Comparison of ENCODE assay signal across 20 mouse cellular contexts in the genomic region with DNA sequence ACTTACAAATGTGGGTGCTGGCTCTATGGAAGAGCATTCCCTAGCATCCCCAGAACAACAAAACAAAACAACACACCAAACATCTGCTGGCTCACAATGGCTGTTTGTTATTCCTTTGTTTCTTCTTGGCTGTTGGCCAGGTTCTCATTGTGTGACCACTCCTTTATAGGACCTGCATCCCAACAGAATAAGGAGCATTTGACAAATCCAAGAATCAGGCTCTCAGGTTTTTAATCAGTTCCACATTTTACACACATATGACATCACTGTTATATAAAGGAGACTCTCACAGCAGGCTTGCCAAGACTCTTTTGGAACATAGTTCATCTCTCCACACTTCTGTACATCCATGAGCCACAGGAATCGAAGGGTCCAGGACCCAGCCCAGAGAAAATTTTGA. TPM values are rescaled to one million over a fixed set of nuclear protein-coding genes. Genes with fewer than 3 reads are reported as not detected.
A peak's percentile ranks its signal among the peaks of the same experiment; 100 is the strongest.
DNase-seq lines count a peak whose midpoint lies in the region; ATAC-seq and TF ChIP-seq lines count a peak whose summit lies in the region.
"Had no signal": no experiment of that assay in that cellular context is flagged by ENCODE, and none has a peak within 500 bp of the region (broad histone marks: within the 10 kb centered on the region; RNA-seq: fewer than 3 reads in every experiment).

No protein-coding gene starts in this region.

- no peaks in the 10 kb centered on the region for H3K36me3 ChIP-seq in stomach, postnatal 0 days (ENCODE audit: control insufficient read depth, insufficient read depth, low read length)
- H3K36me3 ChIP-seq: lung, embryonic 15.5 days; neural tube, embryonic 15.5 days had no signal

- ATAC-seq in frontal cortex, adult (ENCODE audit: low TSS enrichment): peak; percentile 89
- ATAC-seq in stomach, postnatal 0 days (ENCODE audit: low FRiP score, low TSS enrichment): no peak
- ATAC-seq: forebrain, embryonic 16.5 days had no signal

- no peak overlapping the region for H3K4me3 ChIP-seq in stomach, postnatal 0 days (ENCODE audit: low read depth, low read length)
- H3K4me3 ChIP-seq: erythroblast, embryonic 14.5 days; lung, embryonic 15.5 days; megakaryocyte, embryonic 14.5 days; neural tube, embryonic 15.5 days had no signal

- H3K4me2 ChIP-seq in stomach, postnatal 0 days (replicated peaks; ENCODE audit: low read depth): no peak overlapping the region
- H3K4me2 ChIP-seq: lung, embryonic 15.5 days; neural tube, embryonic 15.5 days had no signal

- no peaks in the 10 kb centered on the region for H3K27me3 ChIP-seq in stomach, postnatal 0 days (ENCODE audit: control insufficient read depth, insufficient read depth, low read length)
- H3K27me3 ChIP-seq: lung, embryonic 15.5 days had no signal

- no peak overlapping the region for H3K9ac ChIP-seq in stomach, postnatal 0 days (ENCODE audit: low read length)
- H3K9ac ChIP-seq: lung, embryonic 15.5 days; neural tube, embryonic 15.5 days had no signal

- H3K9me3 ChIP-seq in stomach, postnatal 0 days (ENCODE audit: control insufficient read depth, low read length): no peaks in the 10 kb centered on the region
- H3K9me3 ChIP-seq: lung, embryonic 15.5 days; megakaryocyte, embryonic 14.5 days; neural tube, embryonic 15.5 days had no signal

- no peak overlapping the region for H3K27ac ChIP-seq in stomach, postnatal 0 days (replicated peaks)
- H3K27ac ChIP-seq: lung, embryonic 15.5 days; neural tube, embryonic 15.5 days had no signal

- no peak for TF ChIP-seq CTCF in stomach, postnatal 0 days (IDR thresholded peaks at IDR 0.05; ENCODE audit: low read depth)

- no peaks in the 10 kb centered on the region for H3K4me1 ChIP-seq in stomach, postnatal 0 days (replicated peaks; ENCODE audit: control insufficient read depth, insufficient read depth)
- H3K4me1 ChIP-seq: lung, embryonic 15.5 days; megakaryocyte, embryonic 14.5 days; neural tube, embryonic 15.5 days had no signal

- intact Hi-C loops in left cerebral cortex, postnatal 14 days (cut with DNase I): loop anchor here (5.0 kb wide), 1 partner anchor 193 kb away; no protein-coding TSS in a partner anchor
- intact Hi-C loops in left cerebral cortex, postnatal 36 days (cut with DNase I): loop anchor here (5.0 kb wide), 1 partner anchor 193 kb away; no protein-coding TSS in a partner anchor

- TF ChIP-seq EP300 in stomach, postnatal 0 days (optimal IDR thresholded peaks at IDR 0.05): no peak

- 45% methylated on average over 1 of the region's 1 CpGs for WGBS in stomach, postnatal 0 days

- DNase-seq in frontal cortex, postnatal 14 days (ENCODE audit: low spot score in 2 of 2): no peak
- DNase-seq in left cerebral cortex, postnatal 14 days (ENCODE audit: low spot score in 2 of 2): peak; percentile 7 to 55
- no peak for DNase-seq in left cerebral cortex, postnatal 36 days (ENCODE audit: low spot score in 2 of 2)
- DNase-seq in right cerebral cortex, adult 18-20 months: peak; percentile 18
- DNase-seq in right cerebral cortex, postnatal 25 days: no peak
- DNase-seq in stomach, postnatal 0 days (ENCODE audit: low spot score): no peak
- DNase-seq in thymus, postnatal 10 days (ENCODE audit: low spot score in 2 of 2): no peak
- DNase-seq: adrenal gland, postnatal 14 days; cerebellum, adult 9-11 months; embryo, embryonic 11 days; gastrocnemius, postnatal 10 days; kidney, adult 8-10 months; kidney, postnatal 36 days; spleen, adult 18-20 months had no signal

RNA-seq across cellular contexts. Expression of a gene that starts 9.3 kb away (rescaled TPM):
- total RNA-seq in left cerebral cortex, postnatal 14 days (2021): 10 to 100 TPM; 33.5 to 34.0 TPM
- total RNA-seq in left cerebral cortex, postnatal 36 days (2021): 10 to 100 TPM; 34.1 to 34.7 TPM
- 38.5 and 38.6 TPM in 2 replicates for polyA plus RNA-seq in stomach, postnatal 0 days (2015; fragmentation: Nextera tagmentation; extraction: Ambion mirVana)

RNA-seq across cellular contexts. Expression of a gene that starts 46.5 kb away (rescaled TPM):
- total RNA-seq in left cerebral cortex, postnatal 14 days (2021): not detected
- total RNA-seq in left cerebral cortex, postnatal 36 days (2021): not detected
- polyA plus RNA-seq in stomach, postnatal 0 days (2015; fragmentation: Nextera tagmentation; extraction: Ambion mirVana): 0.06 and 0.08 TPM in 2 replicates
- total RNA-seq: gastrocnemius, postnatal 10 days had no signal
- polyA plus RNA-seq: erythroblast, embryonic 14.5 days; neural tube, embryonic 15.5 days had no signal

Comparison
In these comparisons a context has a peak if more than half of its experiments do, and no peak if none do; other contexts are left out.
1. DNase-seq: peak in left cerebral cortex, postnatal 14 days (2 of 2) and right cerebral cortex, adult 18-20 months (single experiment); none in frontal cortex, postnatal 14 days (0 of 2), left cerebral cortex, postnatal 36 days (0 of 2), right cerebral cortex, postnatal 25 days (single experiment), stomach, postnatal 0 days (single experiment) and thymus, postnatal 10 days (0 of 2).